Mouse (Mus musculus): ENCODE data around the gene Zfp575. TPM values are rescaled to one million over a fixed set of nuclear protein-coding genes. Genes with fewer than 3 reads are reported as not detected.
A peak's percentile ranks its signal among the peaks of the same experiment; 100 is the strongest.
"Not testable (repeated sequence)": the region's sequence is repeated elsewhere in the genome, so short reads cannot be mapped to it uniquely, and the experiment has no call there.

The Zfp575 gene
- total RNA-seq (2014; fragmentation: Nextera tagmentation) (0.41 and 0.75 TPM in 2 replicates), total RNA-seq (2017) (not detected in 2 replicates)

DNA sequence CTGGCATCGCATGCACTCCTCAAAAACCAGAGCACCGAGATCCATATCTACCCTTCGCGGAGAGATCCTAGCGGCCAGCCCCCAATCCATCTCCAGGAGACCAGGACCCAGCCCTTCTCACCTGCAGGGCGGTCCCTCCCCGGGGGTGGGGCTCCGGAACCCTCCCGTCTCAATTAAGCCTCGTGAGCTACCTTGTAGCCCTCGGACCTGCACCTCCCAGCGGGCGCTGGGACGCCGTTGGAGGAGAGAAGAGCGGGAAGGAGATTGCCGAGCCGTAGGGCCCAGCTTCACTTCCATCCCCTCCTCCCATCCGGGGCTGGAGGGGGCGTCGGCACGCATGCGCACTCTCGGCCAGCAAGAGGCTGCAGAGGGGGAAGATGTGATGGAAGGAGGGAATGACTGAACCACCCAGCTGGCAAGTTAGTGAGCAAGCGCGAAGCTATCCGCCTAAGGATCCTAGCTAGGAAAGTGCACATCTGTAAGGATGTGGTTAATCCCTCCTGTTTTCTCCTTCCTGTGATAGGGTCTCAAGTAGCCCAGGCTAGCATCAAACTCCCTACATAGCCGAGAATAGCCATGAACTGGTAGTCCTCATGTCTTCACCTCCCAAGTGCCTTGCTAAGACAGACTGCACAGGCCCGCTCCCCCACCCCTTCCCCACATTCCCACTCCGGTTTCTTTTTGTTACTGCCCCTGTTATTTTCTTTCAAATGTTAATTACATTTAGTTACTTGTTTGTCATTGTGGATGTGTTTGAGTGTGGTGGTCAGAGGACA, at the start of gene Zfp575, which contains the start of gene Ethe1:
Gene Zfp575, minus strand, starts transcription at position 312 of the 776 bp plus-strand sequence.
Gene Ethe1, plus strand, starts transcription at position 214 of the 776 bp plus-strand sequence.
- ATAC-seq (replicated peaks; ENCODE audit: poor library complexity, severe bottlenecking), result peak; percentile 61

DNA sequence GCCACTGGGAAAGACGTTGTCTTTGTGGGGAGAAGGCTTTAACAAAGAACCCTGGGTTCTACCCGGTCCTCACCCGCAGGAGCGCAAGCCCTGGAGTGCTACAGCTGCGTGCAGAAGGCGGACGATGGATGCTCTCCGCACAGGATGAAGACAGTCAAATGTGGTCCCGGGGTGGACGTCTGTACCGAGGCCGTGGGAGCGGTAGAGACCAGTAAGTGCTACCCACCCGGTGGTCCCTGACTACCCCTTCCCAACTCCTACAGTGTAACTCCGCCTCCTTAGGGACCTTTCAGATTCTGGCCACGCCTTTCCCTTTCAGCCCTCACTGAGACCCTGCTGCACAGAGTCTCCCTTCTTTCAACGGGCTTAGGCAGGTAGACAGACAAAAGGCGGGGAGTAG, 49.6 kb upstream of the Zfp575 start:
- peak; percentile 13; the same call in 1 of the 2 replicates for ATAC-seq (replicated peaks; ENCODE audit: poor library complexity, severe bottlenecking)

- ATAC-seq (replicated peaks; ENCODE audit: poor library complexity, severe bottlenecking), result no peak
These were observed 48.8 kb upstream of the Zfp575 start, which contains the start of gene Lypd3 for GRCm38 (mm10) chr7:24636264-24636663. Gene Lypd3 (plus strand): TSS chr7:24636550.

DNA sequence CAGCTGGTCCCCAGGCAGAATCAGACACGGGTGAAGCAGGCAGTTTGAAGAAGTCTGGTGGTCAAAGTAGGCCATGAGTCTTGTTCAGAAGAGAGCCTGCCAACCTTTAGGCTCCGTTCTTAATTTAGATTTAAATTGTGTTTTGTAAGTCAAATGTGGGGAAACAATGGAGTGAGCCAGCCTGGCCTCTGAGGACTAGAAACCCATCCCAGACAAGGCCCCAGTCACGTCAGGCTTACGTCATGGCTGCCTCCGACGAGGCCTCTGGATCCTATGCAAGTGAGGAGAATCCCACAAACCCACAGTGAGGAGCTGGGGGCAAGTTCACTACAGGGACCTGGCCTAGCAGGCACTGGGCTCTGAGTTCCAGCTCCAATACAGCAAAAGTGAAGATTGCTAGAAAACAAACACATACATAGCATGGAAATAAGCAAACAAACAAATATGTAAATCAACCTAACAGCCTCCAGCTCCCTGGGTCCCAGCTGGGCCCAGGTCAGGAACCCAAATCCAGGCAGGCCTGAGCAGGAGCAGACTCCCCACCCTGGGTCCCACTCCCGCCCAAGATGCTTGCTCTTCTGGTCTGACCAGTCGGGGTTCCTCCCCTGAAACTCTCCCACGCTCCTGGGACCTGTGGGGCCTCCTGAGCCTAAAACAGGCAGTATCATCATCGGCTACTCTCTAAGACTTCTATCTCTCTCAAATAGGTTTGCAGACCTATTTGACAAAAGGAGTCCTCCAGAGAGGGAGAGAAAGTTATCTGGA, 42.9 kb upstream of the Zfp575 start:
- ATAC-seq (replicated peaks; ENCODE audit: poor library complexity, severe bottlenecking), result no peak

DNA sequence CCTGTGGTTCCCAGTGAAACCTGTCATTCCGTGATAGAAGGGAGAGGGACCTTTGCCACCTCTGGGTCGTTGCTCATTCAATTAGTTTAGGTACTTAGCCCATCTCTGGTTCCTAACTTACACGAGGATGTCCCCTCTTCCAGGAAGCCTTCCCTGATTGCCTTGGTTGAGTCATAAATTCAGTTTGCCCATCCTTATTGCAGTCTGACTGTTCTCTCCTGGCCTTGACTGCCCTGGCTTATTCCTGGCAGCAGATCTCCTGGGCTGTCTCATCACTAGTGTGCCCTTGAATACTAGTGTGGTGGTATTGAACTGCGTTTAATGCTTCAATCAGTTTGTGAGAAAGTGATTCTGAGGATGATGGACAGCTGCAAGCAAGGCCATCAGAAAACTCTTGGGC, 42.2 kb upstream of the Zfp575 start:
- no peak for ATAC-seq (replicated peaks; ENCODE audit: poor library complexity, severe bottlenecking)

GRCm38 (mm10) chr7:24628685-24629610, 41.5 kb upstream of the Zfp575 start:
- peak; percentile 92 for ATAC-seq (replicated peaks; ENCODE audit: poor library complexity, severe bottlenecking)

GRCm38 (mm10) chr7:24622967-24623366, 35.5 kb upstream of the Zfp575 start:
- no peak for ATAC-seq (replicated peaks; ENCODE audit: poor library complexity, severe bottlenecking)

- ATAC-seq (replicated peaks; ENCODE audit: poor library complexity, severe bottlenecking), result no peak
These were observed 33.8 kb upstream of the Zfp575 start for GRCm38 (mm10) chr7:24621193-24621592.

- ATAC-seq (replicated peaks; ENCODE audit: poor library complexity, severe bottlenecking), result no peak
These were observed 32.4 kb upstream of the Zfp575 start for GRCm38 (mm10) chr7:24619671-24620397.

DNA sequence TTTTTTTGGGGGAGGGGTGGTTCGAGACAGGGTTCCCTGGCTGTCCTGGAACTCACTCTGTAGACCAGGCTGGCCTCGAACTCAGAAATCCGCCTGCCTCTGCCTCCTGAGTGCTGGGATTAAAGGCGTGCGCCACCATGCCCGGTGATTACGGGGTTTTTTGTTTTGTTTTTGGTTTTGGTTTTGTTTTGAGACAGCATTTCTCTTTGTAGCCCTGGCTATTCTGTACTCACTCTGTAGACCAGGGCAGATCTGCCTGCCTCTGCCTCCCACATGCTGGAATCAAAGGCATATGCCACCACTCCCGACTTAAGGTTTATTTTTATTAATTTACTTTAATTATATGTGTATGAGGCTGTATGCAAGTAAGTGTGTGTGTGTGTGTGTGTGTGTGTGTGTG, 30.9 kb upstream of the Zfp575 start:
- not testable (repeated sequence) for ATAC-seq (replicated peaks; ENCODE audit: poor library complexity, severe bottlenecking)

DNA sequence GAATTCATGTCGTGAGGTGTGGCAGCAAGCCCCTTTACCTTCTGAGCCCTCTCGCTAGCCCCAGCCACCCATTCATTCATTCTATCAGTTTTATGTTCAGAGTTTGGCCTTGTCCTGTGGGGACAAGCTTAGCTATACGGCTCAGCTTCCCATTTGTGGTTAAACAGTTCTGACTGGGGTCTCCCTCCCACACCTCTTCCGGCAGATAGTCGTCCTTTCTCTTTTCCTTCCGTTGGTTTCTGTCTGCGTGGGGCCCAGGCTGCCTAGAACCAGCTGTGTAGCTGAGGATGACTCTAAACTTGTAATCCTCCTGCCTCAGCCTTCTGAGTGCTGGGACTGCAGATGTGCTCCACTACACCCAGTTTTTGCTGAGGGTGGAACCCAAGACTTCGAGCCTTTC, 30.3 kb upstream of the Zfp575 start:
- ATAC-seq (replicated peaks; ENCODE audit: poor library complexity, severe bottlenecking), result peak; percentile 82

DNA sequence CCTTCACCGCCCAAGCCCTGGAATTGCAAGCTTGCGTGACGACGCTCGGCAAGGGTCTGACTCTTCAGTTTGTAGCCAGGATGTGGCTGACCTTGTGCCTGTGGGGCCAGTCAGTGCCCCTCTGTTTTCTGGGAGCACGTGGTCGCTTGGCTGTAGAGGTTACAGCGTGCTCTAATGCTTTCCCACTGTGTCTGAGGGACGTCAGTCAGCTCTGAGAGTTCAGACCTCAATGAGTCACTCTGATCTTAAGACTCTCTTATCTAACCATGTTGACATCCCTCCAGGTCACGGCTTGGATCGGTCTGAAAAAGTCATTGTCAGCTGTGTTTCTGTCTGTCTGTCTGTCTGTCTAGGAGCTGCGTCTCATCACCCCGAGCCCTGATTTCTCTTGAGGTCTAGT, 27.4 kb upstream of the Zfp575 start:
- ATAC-seq (replicated peaks; ENCODE audit: poor library complexity, severe bottlenecking), result no peak

DNA sequence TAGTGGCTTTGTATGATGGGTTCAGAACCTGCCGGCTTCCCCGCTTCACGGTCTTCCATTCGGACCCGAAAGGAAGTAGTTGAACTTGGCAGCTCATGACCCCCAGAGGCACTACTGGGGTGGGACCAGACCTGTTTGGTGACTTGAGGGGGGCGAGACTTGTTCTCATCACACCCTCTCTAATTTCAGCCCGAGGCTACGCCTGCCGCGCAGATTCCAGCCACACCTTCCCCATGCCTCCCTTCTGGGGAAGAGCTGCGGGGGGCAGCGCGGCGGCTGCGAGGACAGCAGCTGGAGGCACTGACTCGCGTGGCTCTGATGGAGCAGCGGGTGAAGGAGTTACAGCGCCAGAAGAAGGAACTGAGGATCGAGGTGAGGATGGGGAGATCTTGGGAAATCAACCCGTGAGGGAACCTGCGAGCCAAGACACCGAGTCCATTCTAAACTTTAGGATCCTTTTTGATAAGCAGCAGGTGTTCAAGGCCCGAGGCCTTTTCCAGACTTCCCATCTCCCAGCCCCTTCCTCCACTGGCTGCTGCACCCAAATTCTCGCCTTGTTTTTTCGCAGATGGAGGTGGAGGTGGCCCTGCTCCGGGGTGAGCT, 25.0 kb upstream of the Zfp575 start:
- 0 out of 2 replicates have a peak, but pooled peaks have one; percentile 4 for ATAC-seq (replicated peaks; ENCODE audit: poor library complexity, severe bottlenecking)

- ATAC-seq (replicated peaks; ENCODE audit: poor library complexity, severe bottlenecking), result no peak
These were observed 24.3 kb upstream of the Zfp575 start for GRCm38 (mm10) chr7:24611709-24612108.

- ATAC-seq (replicated peaks; ENCODE audit: poor library complexity, severe bottlenecking), result peak; percentile 73
These were observed 23.5 kb upstream of the Zfp575 start for GRCm38 (mm10) chr7:24610879-24611494.

DNA sequence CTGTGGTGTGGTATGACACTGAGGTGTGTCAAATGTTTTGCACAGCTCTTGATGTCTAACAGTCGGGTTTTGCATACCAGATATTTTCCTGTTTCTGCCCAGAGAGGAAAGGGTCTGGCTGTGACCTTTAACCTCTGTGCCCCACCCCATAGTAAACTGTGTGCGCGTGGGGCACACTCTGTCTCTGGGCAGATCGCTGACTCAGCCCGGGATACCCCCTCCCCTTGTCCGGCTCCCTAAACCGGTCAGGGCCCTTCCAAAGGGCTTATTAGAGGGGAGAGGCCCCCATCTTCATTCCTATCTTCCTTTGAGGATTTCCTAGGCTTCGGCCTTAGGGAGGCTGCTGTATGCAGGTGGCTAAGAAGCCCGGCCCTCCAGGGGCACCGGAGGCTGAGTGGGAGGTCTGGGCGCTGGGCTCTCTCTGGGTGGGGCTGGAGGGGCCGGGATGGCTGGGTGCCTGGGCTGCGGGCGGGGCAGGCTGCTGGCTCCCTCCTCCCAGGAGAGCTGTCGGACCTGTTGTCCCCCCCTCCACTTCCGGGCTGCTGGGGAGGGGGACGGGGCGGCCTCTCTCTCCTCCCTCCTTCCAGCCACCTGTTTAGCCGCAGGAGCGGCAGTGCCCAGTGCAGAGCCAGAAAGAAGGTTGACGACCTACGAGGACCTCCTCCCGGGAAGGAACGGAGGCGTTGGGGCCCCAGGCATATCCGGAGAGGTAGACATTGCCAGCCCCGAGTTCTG, 22.9 kb upstream of the Zfp575 start, which contains the start of gene Phldb3:
Gene Phldb3, plus strand, starts transcription at position 620 of the 735 bp plus-strand sequence.
- ATAC-seq (replicated peaks; ENCODE audit: poor library complexity, severe bottlenecking), result peak; percentile 25

- peak; percentile 28 for ATAC-seq (replicated peaks; ENCODE audit: poor library complexity, severe bottlenecking)
These were observed 21.1 kb upstream of the Zfp575 start for GRCm38 (mm10) chr7:24608561-24608960.

- ATAC-seq (replicated peaks; ENCODE audit: poor library complexity, severe bottlenecking), result peak; percentile 72
These were observed 20.6 kb upstream of the Zfp575 start for GRCm38 (mm10) chr7:24608017-24608416.

All from granulocyte monocyte progenitor cell, adult 5-6 weeks (primary cell).